Mouse (Mus musculus) urinary bladder, postnatal 4 days (tissue): ENCODE data around the gene Fhl2.
"Not testable (repeated sequence)": the region's sequence is repeated elsewhere in the genome, so short reads cannot be mapped to it uniquely, and the experiment has no call there.

Experiments used
- DNase-seq, 2 experiments: peaks; one replicate each; pipeline ENCODE4 v3.0.0; 2021 to 2022; ENCODE audit warnings: low spot score in 2 of 2

The Fhl2 gene

DNA sequence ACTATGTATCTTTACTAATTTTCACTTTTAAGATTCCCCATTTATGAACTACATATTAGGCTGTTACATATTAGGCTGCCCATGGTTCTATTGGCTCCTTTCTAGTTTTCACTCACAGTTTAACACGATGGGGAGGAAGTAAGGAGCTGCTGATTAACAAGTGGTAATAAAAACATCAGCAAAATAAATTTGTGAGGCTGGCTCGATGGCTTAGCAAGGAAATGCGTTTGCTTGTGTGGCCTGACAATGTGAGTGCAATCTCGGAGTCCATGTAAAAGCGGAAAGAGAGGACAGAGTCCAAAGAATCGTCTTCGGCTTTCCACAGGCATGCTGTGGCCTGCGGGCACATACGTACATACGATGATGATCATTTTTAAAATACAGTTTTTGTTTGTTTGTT lies 4.3 kb downstream of the Fhl2 start:
- no peak for DNase-seq

DNA sequence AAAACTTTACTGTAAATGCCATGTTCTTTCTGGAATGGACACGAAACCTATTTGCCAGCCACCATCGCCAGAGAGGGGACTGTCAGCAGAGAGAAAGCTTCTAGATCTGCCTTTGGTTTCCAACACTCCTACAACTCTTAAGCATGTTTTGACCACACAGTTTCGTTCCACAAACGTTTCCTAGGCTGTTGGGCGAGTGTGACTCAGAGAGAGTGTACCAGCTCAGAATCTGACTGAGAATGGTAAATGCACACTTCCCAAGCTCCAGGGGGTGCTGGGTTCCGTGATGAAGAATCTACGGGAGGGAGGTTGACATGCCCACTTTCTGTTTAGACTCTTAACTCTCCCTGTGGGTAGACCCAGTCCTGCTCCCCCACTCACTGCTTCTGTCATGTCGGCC lies 5.7 kb downstream of the Fhl2 start:
- DNase-seq, result no peak

- not testable (repeated sequence) for DNase-seq
Observed at GRCm38 (mm10) chr1:43188893-43189292, 7.9 kb downstream of the Fhl2 start.

- no peak for DNase-seq
Observed at GRCm38 (mm10) chr1:43186334-43186733, 10.4 kb downstream of the Fhl2 start.

GRCm38 (mm10) chr1:43180912-43181311 lies 15.9 kb downstream of the Fhl2 start:
- DNase-seq, result no peak

GRCm38 (mm10) chr1:43178780-43179179 lies 18.0 kb downstream of the Fhl2 start:
- no peak for DNase-seq

- no peak for DNase-seq
Observed at GRCm38 (mm10) chr1:43178378-43178777, 18.4 kb downstream of the Fhl2 start.

- no peak for DNase-seq
Observed at GRCm38 (mm10) chr1:43173283-43174226, 23.2 kb downstream of the Fhl2 start.

DNA sequence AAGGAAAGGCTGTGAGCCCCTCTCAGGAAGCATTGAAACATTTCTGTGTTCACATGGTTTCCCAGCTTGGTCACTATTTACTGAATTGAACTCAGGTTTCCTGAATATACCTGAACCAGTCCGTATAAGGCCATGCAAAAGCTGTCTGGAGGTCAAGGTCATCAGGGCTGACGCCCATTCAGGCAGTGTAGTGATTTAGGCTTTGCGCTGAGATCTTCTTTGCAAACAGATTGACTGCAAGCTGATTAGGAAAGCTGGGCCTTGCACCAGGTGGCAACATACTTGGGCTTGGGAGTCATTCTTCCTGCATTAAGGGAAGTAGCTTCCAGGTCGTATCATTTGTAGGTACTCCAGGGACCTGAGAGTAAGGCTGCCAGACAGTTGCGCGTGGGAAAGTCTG lies 25.0 kb downstream of the Fhl2 start:
- DNase-seq, result no peak

DNA sequence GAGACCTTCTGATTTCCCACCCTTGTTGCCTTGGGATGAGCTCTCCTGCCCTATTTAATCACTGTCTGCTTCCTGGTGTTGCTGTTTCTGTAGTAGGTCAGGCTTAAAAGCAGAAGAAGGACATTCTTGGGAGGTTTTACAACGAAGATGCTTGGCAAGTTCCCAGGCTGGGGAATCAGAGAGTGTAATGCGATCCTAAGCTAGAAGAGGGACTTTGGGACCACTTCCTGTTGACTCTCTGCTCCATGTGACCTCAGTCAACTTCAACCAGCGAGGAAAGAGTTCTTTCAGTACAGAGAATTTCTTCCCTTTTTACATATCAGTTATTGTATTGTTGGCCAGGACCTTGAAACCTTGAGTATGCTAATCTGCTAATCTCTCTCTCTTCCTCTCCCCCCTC lies 25.7 kb downstream of the Fhl2 start:
- DNase-seq, result no peak

- DNase-seq, result no peak
Observed at GRCm38 (mm10) chr1:43169661-43170060, 27.1 kb downstream of the Fhl2 start.

DNA sequence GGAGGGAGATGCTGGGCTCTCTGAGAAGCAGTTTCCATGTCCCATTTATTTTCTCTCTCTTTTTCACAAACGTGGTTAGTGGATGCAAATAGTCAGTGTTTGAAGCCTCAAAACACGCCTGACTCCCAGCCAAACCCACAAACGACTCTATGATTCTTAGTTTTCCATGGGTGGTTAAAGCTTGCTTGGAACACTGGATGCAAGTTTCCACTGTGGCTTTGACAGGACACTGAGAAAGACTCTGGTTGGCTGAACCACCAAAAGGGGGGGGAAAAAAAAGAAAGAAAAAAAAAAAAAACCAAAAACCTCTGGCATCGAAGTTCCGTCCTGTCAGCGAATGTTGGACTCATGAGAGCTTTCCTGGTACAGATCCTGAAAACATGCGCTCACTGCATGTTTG lies 27.6 kb downstream of the Fhl2 start:
- no peak for DNase-seq

- no peak for DNase-seq
Observed at GRCm38 (mm10) chr1:43168618-43169017, 28.2 kb downstream of the Fhl2 start.

DNA sequence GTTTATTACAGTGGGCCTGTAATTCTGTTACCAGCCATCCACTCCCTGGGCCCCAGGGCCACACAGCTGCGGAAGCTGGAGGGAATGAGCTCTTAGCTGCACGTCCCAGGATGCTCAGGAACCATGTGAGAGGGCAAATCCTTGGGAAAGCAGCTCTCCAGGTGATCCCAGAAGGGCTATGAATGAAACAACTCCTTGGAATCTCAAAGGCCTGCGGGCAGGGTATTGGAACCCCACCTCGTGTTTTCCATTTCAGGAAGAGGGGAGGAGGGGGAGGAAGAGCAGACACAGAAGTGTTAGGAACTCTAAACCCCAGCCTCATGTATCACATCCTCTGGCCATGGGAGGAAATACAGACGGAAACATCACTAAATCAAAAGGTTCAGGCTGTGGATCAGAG lies 28.8 kb downstream of the Fhl2 start:
- no peak for DNase-seq

DNA sequence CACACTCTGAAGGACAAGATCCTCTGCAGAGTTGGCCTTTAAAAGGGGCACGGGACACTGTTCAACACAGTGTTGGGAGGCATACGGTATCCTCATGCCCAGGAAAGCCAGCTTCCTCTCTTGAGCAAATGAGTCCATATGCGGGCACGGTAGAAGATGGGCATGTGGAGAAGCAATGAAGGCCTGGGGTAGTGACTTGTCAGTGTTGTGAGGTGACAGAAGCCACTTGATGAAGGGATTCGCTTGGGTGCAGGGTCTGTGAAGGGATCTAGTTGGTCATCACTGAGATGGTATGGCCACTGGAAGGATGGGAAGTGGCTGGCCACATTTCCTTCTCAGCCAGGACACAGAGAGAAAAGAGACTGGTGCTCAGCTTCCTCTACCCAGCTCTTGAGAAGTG lies 32.2 kb downstream of the Fhl2 start:
- DNase-seq, result no peak

DNA sequence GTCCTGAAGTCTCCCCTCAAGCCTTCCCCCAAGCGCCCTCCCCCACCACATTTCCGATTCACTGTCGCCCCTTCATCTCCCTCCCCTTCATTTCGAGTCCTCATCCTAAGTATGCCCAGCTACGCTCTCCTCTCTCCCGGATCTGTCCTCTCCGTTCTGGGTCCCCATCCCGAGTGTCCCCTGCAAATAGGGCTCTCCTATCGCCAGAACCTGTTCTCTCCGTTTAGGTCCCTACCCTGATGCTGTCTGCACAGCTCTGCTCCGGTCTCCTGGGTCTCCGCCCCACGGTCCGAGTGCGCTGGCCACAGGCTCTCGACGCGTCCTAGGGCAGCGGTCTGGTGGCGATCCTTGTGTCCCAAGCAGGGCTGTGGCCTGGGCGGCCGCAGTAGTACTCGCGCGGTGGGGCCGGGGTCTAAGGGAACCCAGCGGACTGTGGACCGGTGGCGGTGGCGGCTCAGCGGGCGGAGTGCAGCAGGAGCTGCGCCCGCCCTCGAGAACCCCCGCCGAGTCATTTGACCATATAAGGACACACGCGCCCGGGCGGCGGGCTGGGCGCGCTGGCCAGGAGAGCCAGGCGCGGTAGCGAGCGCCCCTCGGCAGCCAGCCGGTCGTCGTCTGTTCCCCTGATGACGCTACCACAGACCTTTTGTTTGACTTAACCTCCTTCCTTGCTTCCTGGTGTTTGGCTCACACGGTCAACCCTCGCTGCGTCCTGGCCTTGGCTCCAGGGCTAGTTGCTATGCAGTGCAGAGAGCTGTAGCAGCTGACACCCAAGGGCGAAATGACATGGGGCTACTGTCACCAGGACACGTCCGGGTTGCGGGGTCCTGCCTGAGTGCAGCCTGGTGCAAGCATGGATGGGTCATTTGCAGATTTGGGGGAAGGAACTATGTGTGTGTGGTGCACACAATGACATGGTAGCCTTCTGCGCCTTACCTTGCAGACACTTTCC lies 33.0 kb downstream of the Fhl2 start:
- peak; percentile 67 to 74 for DNase-seq

- DNase-seq, result no peak
Observed at GRCm38 (mm10) chr1:43163084-43163466, 33.7 kb downstream of the Fhl2 start.

DNA sequence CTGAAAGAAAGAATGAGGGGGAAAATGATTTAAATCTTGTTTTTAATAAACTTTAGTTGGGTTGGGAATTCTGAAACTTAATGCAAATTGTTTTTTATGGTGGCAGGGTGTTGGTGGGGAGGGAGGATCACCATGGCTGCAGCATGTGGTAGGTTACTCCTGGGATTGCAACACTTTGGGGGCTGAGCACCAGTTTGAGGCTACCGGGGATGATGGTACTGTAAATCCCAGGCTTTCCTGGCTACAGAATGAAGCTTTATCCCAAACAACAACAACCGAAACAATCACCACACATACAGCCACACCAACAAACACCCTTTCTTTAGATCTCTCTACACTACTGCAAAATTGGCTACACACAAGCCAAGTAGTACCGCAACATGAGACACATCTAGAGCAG lies 34.4 kb downstream of the Fhl2 start:
- DNase-seq, result no peak

GRCm38 (mm10) chr1:43159429-43159828 lies 37.4 kb downstream of the Fhl2 start:
- DNase-seq, result no peak

GRCm38 (mm10) chr1:43157907-43158306 lies 38.9 kb downstream of the Fhl2 start:
- no peak for DNase-seq

GRCm38 (mm10) chr1:43154491-43154890 lies 42.3 kb downstream of the Fhl2 start:
- DNase-seq, result no peak

- no peak for DNase-seq
Observed at GRCm38 (mm10) chr1:43153538-43153937, 43.2 kb downstream of the Fhl2 start.

DNA sequence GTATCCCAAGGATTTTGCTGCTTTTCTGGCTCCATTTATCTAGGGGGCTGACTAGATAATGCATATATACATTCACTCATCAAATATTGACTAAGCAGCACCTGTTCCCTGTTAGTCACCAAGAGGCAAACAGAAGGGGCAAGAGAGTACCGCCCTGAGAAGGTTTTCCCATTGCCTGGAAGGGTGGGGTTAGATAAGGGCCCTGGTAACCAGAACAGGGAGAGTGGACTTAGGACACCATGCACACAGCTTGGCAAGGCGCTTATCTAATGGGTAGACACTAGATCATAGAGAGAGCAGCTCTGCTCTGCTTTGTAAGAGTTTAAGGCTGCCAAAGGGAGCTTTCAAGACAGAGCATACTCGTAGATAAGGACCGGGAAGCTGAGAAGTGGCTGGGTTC lies 44.2 kb downstream of the Fhl2 start:
- DNase-seq, result no peak
